Mouse (Mus musculus): ENCODE results near the gene Unc13d. TPM values are rescaled to one million over a fixed set of nuclear protein-coding genes. Genes with fewer than 3 reads are reported as not detected.
"Not testable (repeated sequence)": the region's sequence is repeated elsewhere in the genome, so short reads cannot be mapped to it uniquely, and the experiment has no call there.

Unc13d gene
- polyA plus RNA-seq, 1 experiment from 2014 or later = 5.9 TPM

DNA sequence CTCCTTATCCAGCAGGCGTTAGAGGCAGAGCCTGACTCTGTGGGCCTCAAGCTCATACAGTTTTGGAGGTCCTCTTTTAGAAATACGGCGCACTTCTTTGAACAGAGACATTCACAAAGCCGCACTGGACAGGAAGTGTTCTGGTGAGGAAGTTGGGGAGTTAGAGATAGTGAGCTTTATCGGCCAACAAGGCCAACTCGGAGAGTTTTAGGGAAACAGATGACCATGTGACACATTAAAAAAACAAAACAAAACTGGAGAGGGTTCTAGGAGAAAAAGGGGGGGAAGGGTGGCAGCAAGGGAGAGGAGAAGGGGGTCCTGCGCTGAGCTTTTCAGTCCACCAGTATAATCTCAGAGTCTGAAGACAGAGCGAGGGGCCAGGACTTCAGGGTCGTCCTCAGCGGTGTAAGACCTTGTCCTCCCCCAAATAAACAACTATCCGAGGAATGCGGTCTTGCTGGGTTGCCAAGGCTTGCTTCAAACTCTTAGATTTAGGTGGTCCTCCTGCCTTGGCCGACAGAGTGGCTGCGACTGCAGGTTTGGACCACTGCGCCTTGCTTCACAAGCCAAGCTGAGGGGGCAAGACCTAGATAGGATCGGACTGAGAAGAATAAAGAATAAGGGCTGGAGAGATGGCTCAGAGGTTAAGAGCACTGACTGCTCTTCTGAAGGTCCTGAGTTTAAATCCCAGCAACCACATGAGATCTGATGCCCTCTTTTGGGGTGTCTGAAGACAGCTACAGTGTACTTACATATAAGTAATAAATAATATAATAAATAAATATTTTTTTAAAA, 16.2 kb upstream of the Unc13d start:
- Histone ChIP-seq H3K27ac (ENCODE audit: low read length) (peak overlapping the region; percentile 86), H3K9me3 (replicated peaks; ENCODE audit: control insufficient read depth, low read length) (peaks cover 4% of the 10 kb centered on the region), H3K27me3 (ENCODE audit: control insufficient read depth, insufficient read depth, low read length) (no peaks in the 10 kb centered on the region), H3K9ac (ENCODE audit: low read length) (no peak overlapping the region), H3K4me1 (ENCODE audit: control insufficient read depth, insufficient read depth, low read length) (peaks cover 14% of the 10 kb centered on the region), H3K36me3 (ENCODE audit: control insufficient read depth, insufficient read depth) (no peaks in the 10 kb centered on the region), H3K4me3 (ENCODE audit: low read length) (no peak overlapping the region), H3K4me2 (ENCODE audit: low read depth, low read length) (no peak overlapping the region; the same call in 1 of the 2 replicates)
- ATAC-seq (replicated peaks; ENCODE audit: extremely low read depth, insufficient read depth, low FRiP score) = peak; percentile 56
- 29% methylated on average over 16 of the region's 16 CpGs for WGBS

DNA sequence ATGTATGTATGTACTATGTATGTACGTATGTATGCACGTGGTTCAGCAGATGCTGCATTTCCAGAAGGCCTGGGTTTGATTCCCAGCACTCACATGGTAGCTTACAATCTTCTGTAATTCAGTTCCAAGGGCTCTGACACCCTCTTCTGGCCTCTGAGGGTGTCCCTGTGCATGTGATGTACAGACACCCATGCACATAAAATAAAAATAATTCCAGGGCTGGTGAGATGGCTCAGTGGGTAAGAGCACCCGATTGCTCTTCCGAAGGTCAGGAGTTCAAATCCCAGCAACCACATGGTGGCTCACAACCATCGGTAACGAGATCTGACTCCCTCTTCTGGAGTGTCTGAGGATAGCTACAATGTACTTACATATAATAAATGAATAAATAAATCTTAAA, 15.2 kb upstream of the Unc13d start:
- ATAC-seq (replicated peaks; ENCODE audit: extremely low read depth, insufficient read depth, low FRiP score); H3K4me3 ChIP-seq (ENCODE audit: low read length); H3K27me3 ChIP-seq (ENCODE audit: control insufficient read depth, insufficient read depth, low read length); H3K36me3 ChIP-seq (ENCODE audit: control insufficient read depth, insufficient read depth); H3K4me2 ChIP-seq (ENCODE audit: low read depth, low read length); H3K9ac ChIP-seq (ENCODE audit: low read length); H3K9me3 ChIP-seq (replicated peaks; ENCODE audit: control insufficient read depth, low read length); H3K27ac ChIP-seq (ENCODE audit: low read length): not testable (repeated sequence)
- 90% methylated on average over 6 of the region's 6 CpGs for WGBS
- peaks cover 15% of the 10 kb centered on the region for H3K4me1 ChIP-seq (ENCODE audit: control insufficient read depth, insufficient read depth, low read length)

- H3K9me3 ChIP-seq (replicated peaks; ENCODE audit: control insufficient read depth, low read length) = peaks cover 2% of the 10 kb centered on the region
- H3K27ac ChIP-seq (ENCODE audit: low read length) = no peak overlapping the region
- no peak overlapping the region for H3K9ac ChIP-seq (ENCODE audit: low read length)
- H3K4me2 ChIP-seq (ENCODE audit: low read depth, low read length) = no peak overlapping the region
- H3K27me3 ChIP-seq (ENCODE audit: control insufficient read depth, insufficient read depth, low read length) = no peaks in the 10 kb centered on the region
- WGBS = 86% methylated on average over 6 of the region's 6 CpGs
- ATAC-seq (replicated peaks; ENCODE audit: extremely low read depth, insufficient read depth, low FRiP score) = no peak
- peaks cover 19% of the 10 kb centered on the region for H3K4me1 ChIP-seq (ENCODE audit: control insufficient read depth, insufficient read depth, low read length)
- no peak overlapping the region for H3K4me3 ChIP-seq (ENCODE audit: low read length)
- H3K36me3 ChIP-seq (ENCODE audit: control insufficient read depth, insufficient read depth) = no peaks in the 10 kb centered on the region
Measured at GRCm38 (mm10) chr11:116091591-116091990, 13.8 kb upstream of the Unc13d start.

- Histone ChIP-seq H3K36me3 (ENCODE audit: control insufficient read depth, insufficient read depth) (no peaks in the 10 kb centered on the region), H3K9ac (ENCODE audit: low read length) (no peak overlapping the region), H3K4me3 (ENCODE audit: low read length) (no peak overlapping the region), H3K27me3 (ENCODE audit: control insufficient read depth, insufficient read depth, low read length) (no peaks in the 10 kb centered on the region), H3K9me3 (replicated peaks; ENCODE audit: control insufficient read depth, low read length) (no peaks in the 10 kb centered on the region), H3K4me1 (ENCODE audit: control insufficient read depth, insufficient read depth, low read length) (peaks cover 27% of the 10 kb centered on the region), H3K4me2 (ENCODE audit: low read depth, low read length) (no peak overlapping the region), H3K27ac (ENCODE audit: low read length) (no peak overlapping the region)
- WGBS = 92% methylated on average over 6 of the region's 6 CpGs
- ATAC-seq (replicated peaks; ENCODE audit: extremely low read depth, insufficient read depth, low FRiP score) = no peak
Measured at GRCm38 (mm10) chr11:116089545-116089944, 11.8 kb upstream of the Unc13d start.

DNA sequence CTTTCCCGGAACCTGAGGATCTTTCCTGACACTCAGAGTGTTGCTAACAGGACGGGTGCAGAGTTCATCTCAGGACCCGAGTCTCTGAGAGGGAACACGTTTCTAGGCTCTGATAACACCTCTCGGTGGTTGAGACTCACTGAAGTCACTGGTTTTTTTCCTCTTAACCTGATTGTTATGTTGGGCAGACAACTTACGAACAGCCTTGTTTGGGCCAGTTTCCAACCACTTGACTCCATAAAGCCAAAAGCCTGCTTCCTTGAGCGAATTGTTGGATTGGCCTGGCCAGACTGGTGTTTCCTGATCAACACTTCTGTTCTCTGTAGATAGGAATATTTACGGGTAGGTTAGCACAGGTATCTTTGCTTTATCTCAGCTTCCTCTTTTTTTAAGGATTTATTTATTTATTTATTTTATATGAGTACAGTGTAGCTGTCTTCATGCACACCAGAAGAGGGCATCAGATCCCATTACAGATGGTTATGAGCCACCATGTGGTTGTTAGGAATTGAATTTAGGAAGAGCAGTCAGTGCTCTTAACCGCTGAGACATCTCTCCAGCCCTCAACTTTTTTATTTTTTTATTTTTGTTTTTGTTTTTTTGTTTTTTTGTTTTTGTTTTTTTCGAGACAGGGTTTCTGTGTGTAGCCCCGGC, 11.1 kb upstream of the Unc13d start:
- Histone ChIP-seq H3K27ac (ENCODE audit: low read length) (no peak overlapping the region), H3K27me3 (ENCODE audit: control insufficient read depth, insufficient read depth, low read length) (no peaks in the 10 kb centered on the region), H3K4me1 (ENCODE audit: control insufficient read depth, insufficient read depth, low read length) (peaks cover 24% of the 10 kb centered on the region), H3K4me2 (ENCODE audit: low read depth, low read length) (no peak overlapping the region), H3K4me3 (ENCODE audit: low read length) (no peak overlapping the region), H3K36me3 (ENCODE audit: control insufficient read depth, insufficient read depth) (peaks cover under 1% of the 10 kb centered on the region), H3K9me3 (replicated peaks; ENCODE audit: control insufficient read depth, low read length) (no peaks in the 10 kb centered on the region), H3K9ac (ENCODE audit: low read length) (no peak overlapping the region)
- ATAC-seq (replicated peaks; ENCODE audit: extremely low read depth, insufficient read depth, low FRiP score) = no peak
- 61% methylated on average over 11 of the region's 11 CpGs for WGBS

DNA sequence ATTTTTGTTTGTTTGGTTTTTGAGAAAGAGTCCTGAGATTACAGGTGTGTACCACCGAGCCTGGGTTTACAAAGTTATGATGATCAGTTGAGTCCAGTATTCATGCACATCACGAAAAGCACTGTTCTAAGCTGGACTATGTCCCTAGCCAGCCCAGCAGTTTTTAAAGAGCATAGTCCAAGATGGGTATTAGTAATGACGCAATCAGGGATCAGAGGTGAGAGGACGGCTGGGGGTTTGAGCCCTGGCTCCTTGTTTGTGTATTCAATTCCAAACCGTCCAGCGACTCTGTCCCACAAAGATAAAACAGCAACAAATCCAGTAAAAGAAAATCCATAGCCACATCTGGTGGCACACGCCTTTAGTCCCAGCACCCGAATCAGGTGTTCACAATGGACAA, 10.4 kb upstream of the Unc13d start:
- H3K9me3 ChIP-seq (replicated peaks; ENCODE audit: control insufficient read depth, low read length) = no peaks in the 10 kb centered on the region
- ATAC-seq (replicated peaks; ENCODE audit: extremely low read depth, insufficient read depth, low FRiP score) = no peak
- 78% methylated on average over 8 of the region's 8 CpGs for WGBS
- peaks cover 18% of the 10 kb centered on the region for H3K4me1 ChIP-seq (ENCODE audit: control insufficient read depth, insufficient read depth, low read length)
- peak overlapping the region; percentile 78 for H3K9ac ChIP-seq (ENCODE audit: low read length)
- no peak overlapping the region for H3K4me3 ChIP-seq (ENCODE audit: low read length)
- peaks cover 8% of the 10 kb centered on the region for H3K36me3 ChIP-seq (ENCODE audit: control insufficient read depth, insufficient read depth)
- H3K27me3 ChIP-seq (ENCODE audit: control insufficient read depth, insufficient read depth, low read length) = no peaks in the 10 kb centered on the region
- no peak overlapping the region for H3K27ac ChIP-seq (ENCODE audit: low read length)
- peak overlapping the region; percentile 78; the same call in 1 of the 2 replicates for H3K4me2 ChIP-seq (ENCODE audit: low read depth, low read length)

GRCm38 (mm10) chr11:116087194-116088130, 9.7 kb upstream of the Unc13d start:
- no peaks in the 10 kb centered on the region for H3K27me3 ChIP-seq (ENCODE audit: control insufficient read depth, insufficient read depth, low read length)
- H3K4me2 ChIP-seq (ENCODE audit: low read depth, low read length) = peak overlapping the region; percentile 78
- ATAC-seq (replicated peaks; ENCODE audit: extremely low read depth, insufficient read depth, low FRiP score) = peak; percentile 79
- no peaks in the 10 kb centered on the region for H3K9me3 ChIP-seq (replicated peaks; ENCODE audit: control insufficient read depth, low read length)
- H3K27ac ChIP-seq (ENCODE audit: low read length) = peak overlapping the region; percentile 92
- peaks cover 18% of the 10 kb centered on the region for H3K4me1 ChIP-seq (ENCODE audit: control insufficient read depth, insufficient read depth, low read length)
- peak overlapping the region; percentile 78 for H3K9ac ChIP-seq (ENCODE audit: low read length)
- H3K36me3 ChIP-seq (ENCODE audit: control insufficient read depth, insufficient read depth) = peaks cover 12% of the 10 kb centered on the region
- peak overlapping the region; percentile 69 for H3K4me3 ChIP-seq (ENCODE audit: low read length)
- WGBS = 3% methylated on average over 31 of the region's 31 CpGs

DNA sequence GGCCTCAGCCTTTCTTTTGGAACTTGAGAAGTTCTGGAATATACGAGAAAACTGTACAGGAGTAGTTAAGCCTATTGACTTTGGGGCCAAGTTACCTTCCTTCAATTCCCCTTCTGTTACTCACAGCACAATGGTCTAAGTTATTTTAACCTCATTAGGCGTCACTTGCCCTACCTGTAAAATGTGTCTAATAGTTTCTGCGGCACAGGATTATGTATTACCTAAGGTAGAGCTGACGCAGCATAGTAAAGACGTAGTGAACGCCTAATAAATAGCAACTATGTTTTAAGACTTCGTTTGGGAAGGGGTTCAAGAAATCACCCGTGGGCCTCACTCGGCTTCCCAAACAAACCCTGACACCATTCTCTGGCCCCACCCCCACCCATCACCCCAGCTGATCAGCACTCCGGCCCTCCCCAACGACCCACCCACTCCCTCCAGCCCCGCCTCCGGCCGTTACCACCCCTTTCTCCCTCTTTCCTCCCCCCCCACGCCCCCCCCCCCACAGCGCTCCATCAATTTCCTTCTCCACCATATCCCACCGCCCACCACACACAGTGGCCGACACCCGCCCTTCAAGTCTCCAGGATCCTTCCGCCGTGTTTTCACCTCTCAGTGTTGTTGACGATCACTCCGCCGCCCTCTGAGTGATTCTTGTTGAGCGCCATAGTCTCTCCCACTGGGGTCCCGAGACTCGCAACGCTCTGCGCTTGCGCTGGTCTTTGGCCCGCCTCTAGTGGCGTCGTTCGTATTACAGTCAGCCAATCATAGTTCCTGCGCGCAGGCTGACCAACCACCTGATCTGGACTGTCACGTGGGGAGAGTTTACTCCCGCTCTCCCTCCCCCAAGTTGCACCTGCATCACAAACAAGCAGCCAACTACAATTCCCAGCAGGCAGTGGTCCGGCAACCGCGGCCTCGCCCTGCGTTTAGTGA, 8.8 kb upstream of the Unc13d start, which contains the start of gene Wbp2:
Gene Wbp2 (minus strand): TSS at position 738 of the 936 bp plus-strand sequence.
- H3K9ac ChIP-seq (ENCODE audit: low read length) = peak within 1 kb of the TSS; percentile 78
- peak within 1 kb of the TSS; percentile 69 for H3K4me3 ChIP-seq (ENCODE audit: low read length)
- H3K36me3 ChIP-seq (ENCODE audit: control insufficient read depth, insufficient read depth) = peaks cover 22% of the 10 kb centered on the region
- peak; percentile 96 for ATAC-seq (replicated peaks; ENCODE audit: extremely low read depth, insufficient read depth, low FRiP score)
- H3K9me3 ChIP-seq (replicated peaks; ENCODE audit: control insufficient read depth, low read length) = no peaks in the 10 kb centered on the region
- peak within 1 kb of the TSS; percentile 81 for H3K4me2 ChIP-seq (ENCODE audit: low read depth, low read length)
- H3K27ac ChIP-seq (ENCODE audit: low read length) = peak within 1 kb of the TSS; percentile 92
- H3K4me1 ChIP-seq (ENCODE audit: control insufficient read depth, insufficient read depth, low read length) = peaks cover 18% of the 10 kb centered on the region
- no peaks in the 10 kb centered on the region for H3K27me3 ChIP-seq (ENCODE audit: control insufficient read depth, insufficient read depth, low read length)
- 5% methylated on average over 38 of the region's 43 CpGs for WGBS
